8 mouse cellular contexts compared by ENCODE assay signal in the genomic region with DNA sequence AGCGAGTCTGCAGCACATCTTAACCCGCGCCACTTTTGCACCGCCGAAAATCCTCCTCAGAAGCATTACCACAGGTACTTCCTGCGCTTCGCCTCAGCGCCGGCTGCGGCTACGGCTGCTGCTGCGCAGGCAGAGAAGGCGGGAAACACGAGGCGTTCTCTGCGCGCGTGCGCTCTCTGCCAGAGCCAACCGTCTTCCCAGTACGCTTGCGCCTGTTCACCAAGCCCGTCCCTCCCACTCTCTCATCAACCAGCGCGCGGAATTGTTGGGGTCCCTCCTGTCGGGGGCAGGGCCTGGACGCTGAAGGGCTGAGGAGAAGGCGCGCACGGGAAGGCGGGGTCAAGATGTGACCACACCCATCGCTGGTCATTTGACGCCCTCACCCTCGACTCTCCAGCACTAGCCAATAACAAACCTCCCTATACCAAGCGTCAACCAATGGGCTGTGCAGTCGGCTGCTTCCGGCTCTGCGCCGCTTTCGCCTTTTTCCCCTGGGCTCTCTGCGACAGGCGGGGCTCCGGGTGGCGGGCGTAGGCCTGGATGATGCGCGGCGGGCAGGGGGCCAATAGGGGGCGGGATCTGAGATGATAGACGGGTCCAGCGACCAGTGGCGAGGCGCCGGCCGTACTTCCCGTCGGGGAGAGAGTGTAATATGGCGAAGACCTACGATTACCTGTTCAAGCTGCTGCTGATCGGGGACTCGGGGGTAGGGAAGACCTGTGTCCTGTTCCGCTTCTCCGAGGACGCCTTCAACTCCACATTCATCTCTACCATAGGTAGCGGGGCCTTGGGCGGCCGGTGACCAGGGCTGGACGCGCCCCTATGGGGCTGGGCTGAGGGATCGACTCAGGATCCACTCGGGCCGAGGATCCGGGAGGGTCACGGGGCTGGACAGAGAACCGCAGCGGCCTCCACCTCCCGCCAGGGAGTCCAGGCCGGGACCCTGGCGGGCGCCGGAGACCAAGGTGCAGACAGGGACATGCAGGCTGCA. TPM values are rescaled to one million over a fixed set of nuclear protein-coding genes. Genes with fewer than 3 reads are reported as not detected.
DNase-seq lines count a peak whose midpoint lies in the region; ATAC-seq and TF ChIP-seq lines count a peak whose summit lies in the region.

A gene (plus strand): TSS at position 494 of the 991 bp plus-strand sequence.

- H3K4me3 ChIP-seq in bone marrow macrophage, adult 2 months (ENCODE audit: insufficient read depth, low read length) = peak within 1 kb of the TSS; percentile 82
- H3K4me3 ChIP-seq in embryonic fibroblast, embryonic 13.5 days (ENCODE audit: insufficient read depth, low read length) = peak within 1 kb of the TSS; percentile 77
- peak within 1 kb of the TSS; percentile 98 for H3K4me3 ChIP-seq in kidney, embryonic 14.5 days (ENCODE audit: low read length)
- H3K4me3 ChIP-seq in limb, embryonic 15.5 days = peak within 1 kb of the TSS; percentile 92

- ATAC-seq in kidney, embryonic 14.5 days (ENCODE audit: low FRiP score, low TSS enrichment) = peak; percentile 99
- peak; percentile 99 for ATAC-seq in limb, embryonic 15.5 days (ENCODE audit: insufficient number of reproducible peaks, low FRiP score, low TSS enrichment, low read depth)

- TF ChIP-seq CTCF in bone marrow macrophage, adult 2 months (IDR thresholded peaks at IDR 0.05; ENCODE audit: low read depth, low read length) = no peak
- TF ChIP-seq CTCF in embryonic fibroblast, embryonic 13.5 days (IDR thresholded peaks at IDR 0.05; ENCODE audit: borderline replicate concordance, insufficient read depth, low read length) = no peak

- TF ChIP-seq POLR2A in bone marrow macrophage, adult 2 months (IDR thresholded peaks at IDR 0.05; ENCODE audit: borderline replicate concordance, low read depth, low read length) = no peak
- peak; percentile 88 for TF ChIP-seq POLR2A in embryonic fibroblast, embryonic 13.5 days (IDR thresholded peaks at IDR 0.05; ENCODE audit: low read depth, low read length)

- WGBS in kidney, embryonic 14.5 days = under 1% methylated on average over 82 of the region's 82 CpGs
- under 1% methylated on average over 82 of the region's 82 CpGs for whole genome bisulfite sequencing in limb, embryonic 15.5 days

- H3K9ac ChIP-seq in kidney, embryonic 14.5 days (ENCODE audit: low read depth, low read length) = peak within 1 kb of the TSS; percentile 96
- H3K9ac ChIP-seq in limb, embryonic 15.5 days = peak within 1 kb of the TSS; percentile 97

- H3K4me1 ChIP-seq in bone marrow macrophage, adult 2 months (ENCODE audit: control insufficient read depth, insufficient read depth, low read length) = peaks cover 25% of the 10 kb centered on the region
- H3K4me1 ChIP-seq in embryonic fibroblast, embryonic 13.5 days (ENCODE audit: control insufficient read depth, insufficient read depth, low read length) = peaks cover 11% of the 10 kb centered on the region
- H3K4me1 ChIP-seq in kidney, embryonic 14.5 days (ENCODE audit: control insufficient read depth, insufficient read depth, low read length) = peaks cover 15% of the 10 kb centered on the region
- peaks cover 28% of the 10 kb centered on the region for H3K4me1 ChIP-seq in limb, embryonic 15.5 days

- peak within 1 kb of the TSS; percentile 79 for H3K27ac ChIP-seq in bone marrow macrophage, adult 2 months (ENCODE audit: insufficient read depth, low read depth, low read length)
- 0 out of 2 replicates have a peak within 1 kb of the TSS, but pooled peaks have one; percentile 27 for H3K27ac ChIP-seq in embryonic fibroblast, embryonic 13.5 days (ENCODE audit: insufficient read depth, low read length)
- H3K27ac ChIP-seq in kidney, embryonic 14.5 days (ENCODE audit: low read depth, low read length) = peak within 1 kb of the TSS; percentile 78; the same call in 1 of the 2 replicates
- peak within 1 kb of the TSS; percentile 88 for H3K27ac ChIP-seq in limb, embryonic 15.5 days

- H3K27me3 ChIP-seq in kidney, embryonic 14.5 days (ENCODE audit: control insufficient read depth, insufficient read depth, low read length) = no peaks in the 10 kb centered on the region
- no peaks in the 10 kb centered on the region for H3K27me3 ChIP-seq in limb, embryonic 15.5 days

- H3K9me3 ChIP-seq in kidney, embryonic 14.5 days (ENCODE audit: control insufficient read depth, low read length) = no peaks in the 10 kb centered on the region
- H3K9me3 ChIP-seq in limb, embryonic 15.5 days = no peaks in the 10 kb centered on the region

- H3K36me3 ChIP-seq in kidney, embryonic 14.5 days (ENCODE audit: control insufficient read depth, insufficient read depth, low read length) = peaks cover 13% of the 10 kb centered on the region; the same call in 1 of the 2 replicates
- peaks cover 5% of the 10 kb centered on the region; the same call in 1 of the 2 replicates for H3K36me3 ChIP-seq in limb, embryonic 15.5 days

- DNase-seq in A20 (ENCODE audit: low read depth, low spot score) = peak; percentile 100
- DNase-seq in heart, adult 9 months (ENCODE audit: low spot score in 2 of 2) = peak; percentile 100
- peak; percentile 100 for DNase-seq in monocyte, adult 2 months (ENCODE audit: low read depth in 1 of 2, low spot score in 2 of 2)
- DNase-seq in spleen, postnatal 36 days (ENCODE audit: low spot score in 2 of 2) = peak; percentile 100

- H3K4me2 ChIP-seq in kidney, embryonic 14.5 days (replicated peaks; ENCODE audit: low read depth, low read length) = peak within 1 kb of the TSS; percentile 82
- peak within 1 kb of the TSS; percentile 77 for H3K4me2 ChIP-seq in limb, embryonic 15.5 days

RNA-seq across cellular contexts. Expression of the gene that starts here (rescaled TPM):
- polyA plus RNA-seq in bone marrow macrophage, adult 2 months (2012; ENCODE audit: insufficient read depth, insufficient read length, missing spikeins) = 113 and 128 TPM in 2 replicates
- 102 and 115 TPM in 2 replicates for polyA plus RNA-seq in embryonic fibroblast, embryonic 13.5 days (2011; ENCODE audit: insufficient read length, low read depth, missing spikeins)
- 88.9 and 96.1 TPM in 2 replicates for polyA plus RNA-seq in kidney, embryonic 14.5 days (2014; fragmentation: Nextera tagmentation; extraction: Ambion mirVana)
- 110 and 133 TPM in 2 replicates for polyA plus RNA-seq in limb, embryonic 15.5 days (2015; fragmentation: Nextera tagmentation; extraction: Ambion mirVana)

Comparison
In these comparisons a context has a peak if more than half of its experiments do, and no peak if none do; other contexts are left out.
1. Peak in every context shown above with its lines: DNase-seq, ATAC-seq, H3K4me3 ChIP-seq and H3K27ac ChIP-seq.
2. H3K27ac ChIP-seq: peak in every context shown above with its lines; median percentile 88 in limb, embryonic 15.5 days; 79 in bone marrow macrophage, adult 2 months; 78 in kidney, embryonic 14.5 days; 27 in embryonic fibroblast, embryonic 13.5 days.